Mouse (Mus musculus): ENCODE results near the gene Sgcd.

GRCm38 (mm10) chr11:47776019-47776418 is 212.8 kb downstream of the Sgcd start:
- TF ChIP-seq EP300 (IDR thresholded peaks at IDR 0.05) (no peak), CTCF (IDR thresholded peaks at IDR 0.05) (no peak)

All from lung, postnatal 0 days (tissue).